ENCODE assay signal across 19 mouse cellular contexts in the genomic region with DNA sequence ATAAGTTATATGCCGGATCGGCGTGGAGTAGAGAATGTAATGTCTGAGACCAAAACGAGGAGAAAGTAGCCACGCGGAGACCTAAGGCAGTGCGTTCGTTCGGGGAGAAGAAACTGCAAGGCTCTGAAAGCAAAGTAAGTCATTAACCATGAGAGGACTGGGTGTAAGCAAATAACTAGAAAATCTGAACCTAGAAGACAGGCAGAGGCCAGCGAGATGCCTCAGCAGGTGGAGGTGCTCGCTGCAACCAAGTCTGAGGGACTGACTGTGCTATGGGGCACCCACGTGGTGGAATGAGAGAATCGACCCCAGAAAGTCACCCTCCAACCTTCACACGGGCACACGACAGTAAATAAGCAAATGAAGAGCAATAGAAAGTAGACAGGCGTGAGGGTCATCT. TPM values are rescaled to one million over a fixed set of nuclear protein-coding genes. Genes with fewer than 3 reads are reported as not detected.
DNase-seq lines count a peak whose midpoint lies in the region; ATAC-seq lines count a peak whose summit lies in the region.
"Had no signal": no experiment of that assay in that cellular context is flagged by ENCODE, and none has a peak within 500 bp of the region (broad histone marks: within the 10 kb centered on the region; RNA-seq: fewer than 3 reads in every experiment).

No protein-coding gene starts in this region.

- peaks cover 6% of the 10 kb centered on the region; the same call in 1 of the 2 replicates for H3K4me1 ChIP-seq in kidney, embryonic 14.5 days (ENCODE audit: control insufficient read depth, insufficient read depth, low read length)
- H3K4me1 ChIP-seq in midbrain, embryonic 16.5 days (ENCODE audit: control insufficient read depth, insufficient read depth, low read length) = peaks cover 10% of the 10 kb centered on the region; the same call in 1 of the 2 replicates
- H3K4me1 ChIP-seq: hindbrain, embryonic 12.5 days had no signal

- no peaks in the 10 kb centered on the region for H3K9me3 ChIP-seq in kidney, embryonic 14.5 days (ENCODE audit: control insufficient read depth, low read length)
- no peaks in the 10 kb centered on the region for H3K9me3 ChIP-seq in midbrain, embryonic 16.5 days (replicated peaks; ENCODE audit: control insufficient read depth, low read length, poor library complexity, severe bottlenecking)
- H3K9me3 ChIP-seq: embryonic facial prominence, embryonic 12.5 days; forebrain, embryonic 15.5 days; hindbrain, embryonic 12.5 days had no signal

- DNase-seq in kidney, adult 11 months = peak; percentile 50
- DNase-seq in kidney, adult 9 months = peak; percentile 66
- DNase-seq in kidney, postnatal 4 days = no peak
- peak; percentile 48 to 51 for DNase-seq in kidney, postnatal 36 days
- DNase-seq in cerebellum, postnatal 14 days = no peak
- DNase-seq: adrenal gland, adult 2 months; adrenal gland, postnatal 25 days; cerebellum, adult 18-20 months; cerebellum, postnatal 10 days; embryo, embryonic 11 days; gastrocnemius, postnatal 36 days; heart, adult 11 months; heart, postnatal 10 days; heart, postnatal 4 days had no signal

- no peak overlapping the region for H3K9ac ChIP-seq in kidney, embryonic 14.5 days (ENCODE audit: low read depth, low read length)
- no peak overlapping the region for H3K9ac ChIP-seq in midbrain, embryonic 16.5 days (ENCODE audit: low read depth, low read length)
- H3K9ac ChIP-seq: embryonic facial prominence, embryonic 12.5 days; forebrain, embryonic 15.5 days; hindbrain, embryonic 12.5 days had no signal

- H3K36me3 ChIP-seq in kidney, embryonic 14.5 days (ENCODE audit: control insufficient read depth, insufficient read depth, low read length) = no peaks in the 10 kb centered on the region
- H3K36me3 ChIP-seq in midbrain, embryonic 16.5 days (ENCODE audit: control insufficient read depth, insufficient read depth, low read length) = no peaks in the 10 kb centered on the region
- H3K36me3 ChIP-seq: embryonic facial prominence, embryonic 12.5 days; forebrain, embryonic 15.5 days; hindbrain, embryonic 12.5 days had no signal

- ATAC-seq in kidney, embryonic 14.5 days (ENCODE audit: low FRiP score, low TSS enrichment) = no peak
- ATAC-seq in midbrain, embryonic 16.5 days = no peak
- ATAC-seq: forebrain, embryonic 15.5 days had no signal

- H3K4me3 ChIP-seq in kidney, embryonic 14.5 days (ENCODE audit: low read length) = no peak overlapping the region
- no peak overlapping the region for H3K4me3 ChIP-seq in midbrain, embryonic 16.5 days (ENCODE audit: low read depth, low read length)
- H3K4me3 ChIP-seq: embryonic facial prominence, embryonic 12.5 days; forebrain, embryonic 15.5 days; hindbrain, embryonic 12.5 days had no signal

- no peaks in the 10 kb centered on the region for H3K27me3 ChIP-seq in kidney, embryonic 14.5 days (ENCODE audit: control insufficient read depth, insufficient read depth, low read length)
- H3K27me3 ChIP-seq in midbrain, embryonic 16.5 days (ENCODE audit: control insufficient read depth, insufficient read depth, low read depth, low read length) = no peaks in the 10 kb centered on the region
- H3K27me3 ChIP-seq: embryonic facial prominence, embryonic 12.5 days; forebrain, embryonic 15.5 days; hindbrain, embryonic 12.5 days had no signal

- 71% methylated on average over 16 of the region's 16 CpGs for WGBS in kidney, embryonic 14.5 days
- WGBS in midbrain, embryonic 16.5 days = 84% methylated on average over 16 of the region's 16 CpGs

- no peak overlapping the region for H3K27ac ChIP-seq in kidney, embryonic 14.5 days (ENCODE audit: low read depth, low read length)
- no peak overlapping the region for H3K27ac ChIP-seq in midbrain, embryonic 16.5 days (ENCODE audit: low read length)
- H3K27ac ChIP-seq: embryonic facial prominence, embryonic 12.5 days; forebrain, embryonic 15.5 days; hindbrain, embryonic 12.5 days had no signal

- no peak overlapping the region for H3K4me2 ChIP-seq in kidney, embryonic 14.5 days (replicated peaks; ENCODE audit: low read depth, low read length)
- H3K4me2 ChIP-seq in midbrain, embryonic 16.5 days (ENCODE audit: low read length) = no peak overlapping the region
- H3K4me2 ChIP-seq: embryonic facial prominence, embryonic 12.5 days; forebrain, embryonic 15.5 days; hindbrain, embryonic 12.5 days had no signal

RNA-seq across cellular contexts. Expression of gene Dnmbp, which starts 3.1 kb away (rescaled TPM):
- 21.5 and 24.2 TPM in 2 replicates for polyA plus RNA-seq in kidney, embryonic 14.5 days (2014; fragmentation: Nextera tagmentation; extraction: Ambion mirVana)
- polyA plus RNA-seq in midbrain, embryonic 16.5 days (2015; fragmentation: Nextera tagmentation; extraction: Ambion mirVana) = 7.4 and 8.2 TPM in 2 replicates

RNA-seq across cellular contexts. Expression of gene Cpn1, which starts 43.3 kb away (rescaled TPM):
- polyA plus RNA-seq in kidney, embryonic 14.5 days (2014; fragmentation: Nextera tagmentation; extraction: Ambion mirVana) = 20.3 and 32.3 TPM in 2 replicates
- polyA plus RNA-seq in midbrain, embryonic 16.5 days (2015; fragmentation: Nextera tagmentation; extraction: Ambion mirVana) = 0.37 and 0.39 TPM in 2 replicates
- polyA plus RNA-seq: adrenal gland, adult 2 months; embryonic facial prominence, embryonic 12.5 days had no signal

Comparison
In these comparisons a context has a peak if more than half of its experiments do, and no peak if none do; other contexts are left out.
1. DNase-seq: peak in kidney, adult 11 months (single experiment), kidney, adult 9 months (single experiment) and kidney, postnatal 36 days (2 of 2); none in kidney, postnatal 4 days (0 of 2) and cerebellum, postnatal 14 days (0 of 2).
2. RNA of gene Cpn1, which starts 43.3 kb away (polyA plus RNA-seq): 20.3 to 32.3 TPM in kidney, embryonic 14.5 days; 0.37 to 0.39 TPM in midbrain, embryonic 16.5 days; every median in the first group is over 10 times any median in the second.